Mouse (Mus musculus) CH12.LX (cell line): Measurements from ENCODE around the gene Tmem132d. TPM values are rescaled to one million over a fixed set of nuclear protein-coding genes. Genes with fewer than 3 reads are reported as not detected.

Experiments used
- DNase-seq: peaks from one replicate; pipeline ENCODE4 v3.0.0-alpha.2; 2013; ENCODE audit errors: extremely low read depth
- H3K27ac ChIP-seq: 2 replicates; pipeline ENCODE4 v1.5.1; 2012; ENCODE audit warnings: low read depth, mild to moderate bottlenecking, control low read depth, moderate library complexity; ENCODE audit not compliant: insufficient read depth
- H3K27me3 ChIP-seq: replicated peaks from 2 replicates; pipeline ENCODE3; 2012; ENCODE audit warnings: inconsistent platforms
- H3K36me3 ChIP-seq, 2 experiments: replicated peaks in 1 of 2; 2 replicates each; pipeline versions ENCODE3 to v1.6.1; 2012; ENCODE audit warnings: inconsistent platforms in 1 of 2, low read length in 1 of 2, mild to moderate bottlenecking in 1 of 2, mixed read lengths in 1 of 2, moderate library complexity in 1 of 2; ENCODE audit not compliant: control insufficient read depth in 1 of 2, insufficient read depth in 1 of 2
- H3K4me1 ChIP-seq, 2 experiments: 2 replicates each; pipeline ENCODE4 v1.6.1; 2012; ENCODE audit warnings: inconsistent platforms in 1 of 2, moderate library complexity in 1 of 2; ENCODE audit not compliant: insufficient read depth in 2 of 2, control insufficient read depth in 1 of 2
- H3K4me2 ChIP-seq: 2 replicates; pipeline ENCODE4 v1.6.1; 2012; ENCODE audit warnings: low read depth, mild to moderate bottlenecking, control low read depth; ENCODE audit not compliant: poor library complexity, insufficient read depth, severe bottlenecking
- H3K4me3 ChIP-seq, 3 experiments: fragments of 150-350 bp in 1 of 3; sonication (generic) in 1 of 3; replicated peaks in 1 of 3; 2 replicates each; pipeline versions ENCODE3 to v1.5.1; 2011 to 2012; ENCODE audit warnings: low read depth in 2 of 3, low read length in 2 of 3, mild to moderate bottlenecking in 2 of 3, moderate library complexity in 2 of 3, control low read depth in 1 of 3, improper control_type of control experiment in 1 of 3, inconsistent platforms in 1 of 3, mixed read lengths in 1 of 3; ENCODE audit not compliant: poor library complexity in 1 of 3
- H3K79me2 ChIP-seq: replicated peaks from 2 replicates; pipeline ENCODE4 v1.6.1; 2012; ENCODE audit warnings: mild to moderate bottlenecking, moderate library complexity; ENCODE audit not compliant: control insufficient read depth, poor library complexity, insufficient read depth, severe bottlenecking; ENCODE audit errors: extremely low read depth
- H3K9ac ChIP-seq: 2 replicates; pipeline ENCODE4 v1.6.1; 2012; ENCODE audit warnings: low read depth, mild to moderate bottlenecking, control low read depth, moderate library complexity; ENCODE audit not compliant: insufficient read depth
- H3K9me3 ChIP-seq: replicated peaks from 2 replicates; pipeline ENCODE3; 2012; ENCODE audit warnings: low read length, inconsistent platforms, mixed read lengths
- CHD1 ChIP-seq: IDR thresholded peaks from 2 replicates; pipeline ENCODE4 v1.6.1; 2012; ENCODE audit warnings: low read depth, low read length, improper control_type of control experiment, inconsistent platforms
- E2F4 ChIP-seq: IDR thresholded peaks from 2 replicates; pipeline ENCODE4 v1.6.1; 2011; ENCODE audit warnings: low read depth, low read length, improper control_type of control experiment; ENCODE audit not compliant: insufficient replicate concordance
- EP300 ChIP-seq: IDR thresholded peaks from 2 replicates; pipeline ENCODE4 v1.6.1; 2011; ENCODE audit warnings: low read length, improper control_type of control experiment
- GABPA ChIP-seq: IDR thresholded peaks from 2 replicates; pipeline ENCODE4 v1.6.1; 2012; ENCODE audit warnings: low read depth, low read length, improper control_type of control experiment, inconsistent platforms; ENCODE audit not compliant: insufficient replicate concordance
- IRF4 ChIP-seq: IDR thresholded peaks from 2 replicates; pipeline ENCODE4 v1.6.1; 2014; ENCODE audit warnings: low read depth, mild to moderate bottlenecking, inconsistent platforms, low read length, improper control_type of control experiment
- MAFK ChIP-seq: IDR thresholded peaks from 2 replicates; pipeline ENCODE4 v1.6.1; 2011; ENCODE audit warnings: low read length, improper control_type of control experiment; ENCODE audit not compliant: insufficient replicate concordance
- MAZ ChIP-seq: IDR thresholded peaks from 2 replicates; pipeline ENCODE4 v1.6.1; 2012; ENCODE audit warnings: low read depth, mild to moderate bottlenecking, inconsistent platforms, low read length, improper control_type of control experiment, moderate library complexity
- MEF2A ChIP-seq: IDR thresholded peaks from 2 replicates; pipeline ENCODE4 v1.6.1; 2014; ENCODE audit warnings: low read depth, mild to moderate bottlenecking, inconsistent platforms, low read length, improper control_type of control experiment, borderline replicate concordance
- NELFE ChIP-seq: IDR thresholded peaks from 2 replicates; pipeline ENCODE4 v1.6.1; 2011; ENCODE audit warnings: low read depth, low read length, improper control_type of control experiment
- NRF1 ChIP-seq: IDR thresholded peaks from 2 replicates; pipeline ENCODE4 v1.6.1; 2014; ENCODE audit warnings: low read depth, mild to moderate bottlenecking, inconsistent platforms, low read length, improper control_type of control experiment, moderate library complexity
- RAD21 ChIP-seq: IDR thresholded peaks from 2 replicates; pipeline ENCODE4 v1.6.1; 2011; ENCODE audit warnings: low read depth, mild to moderate bottlenecking, low read length, improper control_type of control experiment, moderate library complexity
- RCOR1 ChIP-seq: conservative IDR thresholded peaks from 2 replicates; pipeline ENCODE4 v1.6.1; 2012; ENCODE audit warnings: low read depth, mild to moderate bottlenecking, inconsistent platforms, low read length, improper control_type of control experiment
- SMC3 ChIP-seq: IDR thresholded peaks from 2 replicates; pipeline ENCODE4 v1.6.1; 2011; ENCODE audit warnings: low read depth, low read length, improper control_type of control experiment
- UBTF ChIP-seq: IDR thresholded peaks from 2 replicates; pipeline ENCODE4 v1.6.1; 2012; ENCODE audit warnings: low read depth, mild to moderate bottlenecking, inconsistent platforms, low read length, improper control_type of control experiment, moderate library complexity
- USF1 ChIP-seq: IDR thresholded peaks from 2 replicates; pipeline ENCODE4 v1.6.1; 2014; ENCODE audit warnings: low read depth, mild to moderate bottlenecking, inconsistent platforms, low read length, improper control_type of control experiment
- dilution Hi-C: fragments of 300-500 bp; cut with MboI; formaldehyde crosslinking; loops from 2 replicates; pipeline ENCODE4 v1.14.3; 2020; ENCODE audit warnings: low sequenced_read_pairs; ENCODE audit not compliant: extremely low pct_unique_long_range_greater_than_20kb, extremely low pct_ligation_motif_present
- in situ Hi-C: fragments of 300-500 bp; cut with MboI; formaldehyde crosslinking; loops from 3 replicates; pipeline ENCODE4 v1.14.3; 2019; ENCODE audit warnings: low sequenced_read_pairs, low pct_ligation_motif_present, low pct_unique_long_range_greater_than_20kb, mixed read lengths
- polyA plus RNA-seq: library from polyadenylated mRNA; unstranded; fragments of >175 nt; gene quantifications from 2 replicates; pipeline ENCODE4 v1.2.1, GENCODE M21; 2012; ENCODE audit warnings: low read depth; ENCODE audit not compliant: insufficient read length
- total RNA-seq, 2 experiments: library from RNA; depleted of rRNA; stranded (reverse); fragments of 300-350 nt in 1 of 2; fragments of >200 nt in 1 of 2; gene quantifications; 2 replicates each; pipeline ENCODE4 v1.2.3; 2012 to 2014

The Tmem132d gene
- total and polyA plus RNA-seq, 3 experiments = not detected

- TF ChIP-seq IRF4 = no peak
- no peak for TF ChIP-seq CHD1
- no peak for TF ChIP-seq RAD21
- TF ChIP-seq SMC3 = no peak
- no peak for TF ChIP-seq NELFE
- no peak for TF ChIP-seq MEF2A
- TF ChIP-seq EP300 = no peak
- TF ChIP-seq RCOR1 = no peak
- TF ChIP-seq NRF1 = no peak
- TF ChIP-seq MAFK = no peak
- TF ChIP-seq UBTF = no peak
- Histone ChIP-seq H3K9me3 (peaks cover 78% of the 10 kb centered on the region), H3K4me3 (no peak overlapping the region), H3K9ac (no peak overlapping the region), H3K4me2 (no peak overlapping the region), H3K27me3 (no peaks in the 10 kb centered on the region), H3K4me1 (no peaks in the 10 kb centered on the region), H3K27ac (no peak overlapping the region), H3K36me3 (no peaks in the 10 kb centered on the region), H3K79me2 (no peaks in the 10 kb centered on the region)
- no peak for DNase-seq
- in situ Hi-C loops (no loop called here), dilution Hi-C loops (no loop called here)
Measured at GRCm38 (mm10) chr5:128414056-128414455, 18.8 kb downstream of the Tmem132d start.

- H3K27ac ChIP-seq = no peak overlapping the region
- no peak overlapping the region for H3K4me2 ChIP-seq
- no peaks in the 10 kb centered on the region for H3K36me3 ChIP-seq
- no peak overlapping the region for H3K9ac ChIP-seq
- no peaks in the 10 kb centered on the region for H3K4me1 ChIP-seq
- no peaks in the 10 kb centered on the region for H3K27me3 ChIP-seq
- H3K79me2 ChIP-seq = no peaks in the 10 kb centered on the region
- peaks cover 78% of the 10 kb centered on the region for H3K9me3 ChIP-seq
- dilution Hi-C loops = no loop called here
- DNase-seq = no peak
- no peak overlapping the region for H3K4me3 ChIP-seq
- TF ChIP-seq GABPA = no peak
- TF ChIP-seq E2F4 = no peak
- TF ChIP-seq SMC3 = no peak
- no peak for TF ChIP-seq USF1
- no peak for TF ChIP-seq MAZ
- TF ChIP-seq, all 38 proteins: peak for 0
- in situ Hi-C loops = no loop called here
Measured at GRCm38 (mm10) chr5:128412306-128412705, 20.6 kb downstream of the Tmem132d start.
